Mouse (Mus musculus): ENCODE measurements around the gene Gm20696. TPM values are rescaled to one million over a fixed set of nuclear protein-coding genes. Genes with fewer than 3 reads are reported as not detected.
A peak's percentile ranks its signal among the peaks of the same experiment; 100 is the strongest.

The Gm20696 gene
- total RNA-seq, 1 experiment from 2014 or later: 6.0 TPM

- DNase-seq: no peak
Measured at GRCm38 (mm10) chr6:99483556-99483955, 183.0 kb downstream of the Gm20696 start.

- no peak for DNase-seq
Measured at GRCm38 (mm10) chr6:99481568-99481967, 185.0 kb downstream of the Gm20696 start.

- no peak for DNase-seq
Measured at GRCm38 (mm10) chr6:99478873-99479650, 187.5 kb downstream of the Gm20696 start.

DNA sequence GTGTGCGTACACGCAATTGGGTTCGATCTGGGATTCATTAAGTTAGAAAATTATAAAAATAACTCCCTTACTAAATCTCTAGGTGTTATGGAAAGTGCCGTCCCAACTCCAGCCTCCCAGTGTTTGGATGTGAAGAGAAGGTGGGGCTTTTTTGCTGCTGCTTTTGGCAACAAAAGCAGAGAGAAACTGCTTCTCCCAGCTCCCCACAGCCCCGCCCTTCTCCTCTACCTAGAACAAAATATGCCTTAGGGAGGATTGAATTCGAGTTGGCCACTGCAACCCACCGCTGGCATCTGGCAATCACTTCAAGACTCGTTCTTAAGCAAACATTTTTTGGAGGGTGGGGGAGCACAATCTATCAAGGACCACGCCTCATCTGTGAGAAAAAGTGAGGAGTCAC is 191.6 kb downstream of the Gm20696 start:
- DNase-seq: no peak

GRCm38 (mm10) chr6:99470906-99471305 is 195.7 kb downstream of the Gm20696 start:
- no peak for DNase-seq

DNA sequence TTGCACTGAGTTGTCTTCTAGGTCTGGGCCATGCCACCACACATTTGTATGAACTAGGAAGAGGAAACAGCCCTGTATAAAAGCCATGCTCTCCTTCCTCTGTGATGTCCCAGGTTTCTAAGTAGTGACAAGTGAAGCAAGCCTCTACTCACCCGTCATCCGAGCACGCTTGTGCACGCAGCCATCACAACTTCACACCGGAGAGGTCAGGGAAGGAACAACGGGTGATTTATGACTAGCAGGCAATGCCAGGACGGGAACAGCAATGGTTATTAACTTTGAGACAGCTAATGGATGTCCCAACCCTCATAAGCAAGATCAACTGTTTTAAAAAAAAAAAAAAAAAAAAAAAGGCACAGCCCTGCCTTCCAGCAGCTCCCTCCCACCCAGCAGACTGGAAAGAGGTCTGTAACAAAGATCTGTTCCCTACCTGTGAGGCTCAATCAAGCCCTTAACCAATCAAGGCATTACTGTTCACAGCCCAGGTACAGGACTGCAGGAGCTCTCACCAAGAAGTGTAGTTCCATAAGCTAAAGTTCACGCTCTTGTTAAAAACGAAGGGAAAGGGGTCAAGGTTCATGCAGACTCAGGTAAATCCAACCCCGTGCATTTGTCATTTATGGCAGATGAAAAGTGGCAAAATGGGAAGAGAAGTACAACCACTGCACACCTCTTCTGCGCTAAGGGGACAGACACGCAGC is 197.3 kb downstream of the Gm20696 start:
- no peak for DNase-seq

GRCm38 (mm10) chr6:99467831-99468230 is 198.8 kb downstream of the Gm20696 start:
- no peak for DNase-seq

DNA sequence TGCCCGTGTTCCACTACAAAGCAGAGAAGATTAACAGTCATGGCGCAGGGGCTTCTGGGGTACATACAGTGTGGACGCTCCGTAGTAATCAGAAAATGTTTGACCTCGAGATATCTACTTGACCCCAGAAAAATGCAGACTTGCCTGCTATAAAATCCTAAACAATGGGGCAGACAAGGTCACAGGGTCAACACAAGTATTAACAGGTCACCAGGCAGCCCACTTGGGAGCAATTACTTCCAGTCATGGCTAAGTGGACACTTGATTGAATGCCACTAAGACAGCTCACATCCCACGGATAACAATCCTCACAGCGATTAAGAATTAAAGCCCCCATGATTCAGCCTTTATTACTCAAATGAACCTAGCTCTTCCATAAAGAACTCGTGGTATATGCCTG is 199.5 kb downstream of the Gm20696 start:
- no peak for DNase-seq

GRCm38 (mm10) chr6:99466354-99466753 is 200.2 kb downstream of the Gm20696 start:
- no peak for DNase-seq

GRCm38 (mm10) chr6:99464449-99464848 is 202.1 kb downstream of the Gm20696 start:
- no peak for DNase-seq

- no peak for DNase-seq
Measured at GRCm38 (mm10) chr6:99463906-99464305, 202.7 kb downstream of the Gm20696 start.

DNA sequence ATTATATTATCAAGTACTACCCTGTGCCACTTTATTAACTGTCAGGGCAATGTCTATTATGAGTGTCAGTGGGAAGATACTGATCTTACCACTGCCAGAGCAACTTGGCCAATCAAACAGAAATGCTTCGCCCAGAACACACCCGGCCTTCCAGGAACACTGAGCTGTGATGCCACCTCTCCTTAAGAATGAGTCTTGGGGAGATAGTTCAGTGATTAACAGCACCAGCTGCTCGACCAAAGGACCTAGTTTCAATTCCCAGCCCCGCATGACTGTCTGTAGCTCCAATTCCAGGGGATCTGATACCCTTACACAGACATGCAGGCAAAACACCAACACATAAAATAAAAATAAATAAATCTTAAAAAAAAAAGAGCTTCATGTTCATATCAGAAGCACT is 207.8 kb downstream of the Gm20696 start:
- no peak for DNase-seq

- no peak for DNase-seq
Measured at GRCm38 (mm10) chr6:99453763-99454520, 212.7 kb downstream of the Gm20696 start.

DNA sequence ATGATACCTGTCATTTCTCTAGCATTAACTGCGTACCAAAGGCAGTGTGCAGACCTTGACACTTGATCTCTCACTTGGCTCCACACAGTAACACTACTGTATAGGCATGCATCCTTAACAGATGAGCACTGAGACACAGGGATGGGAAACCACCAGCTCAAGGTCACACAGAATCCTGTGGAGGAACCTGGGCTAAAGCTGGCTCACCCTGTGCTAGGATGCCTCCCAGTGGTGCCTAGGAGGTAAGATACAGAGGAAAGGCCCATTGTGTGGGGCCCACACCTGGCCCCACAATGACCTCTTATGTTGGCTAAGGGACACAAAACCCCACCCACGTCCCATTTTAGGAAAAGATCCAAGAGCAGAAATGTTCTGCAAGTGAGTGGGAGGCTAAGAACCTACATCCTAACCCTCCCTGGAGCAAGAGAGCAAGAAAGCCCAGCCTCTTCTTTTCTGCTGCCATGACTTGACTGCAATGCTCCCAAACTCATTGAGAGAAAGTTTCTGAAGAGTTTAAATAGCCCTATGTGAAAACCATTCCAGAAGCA is 213.9 kb downstream of the Gm20696 start:
- DNase-seq: no peak

DNA sequence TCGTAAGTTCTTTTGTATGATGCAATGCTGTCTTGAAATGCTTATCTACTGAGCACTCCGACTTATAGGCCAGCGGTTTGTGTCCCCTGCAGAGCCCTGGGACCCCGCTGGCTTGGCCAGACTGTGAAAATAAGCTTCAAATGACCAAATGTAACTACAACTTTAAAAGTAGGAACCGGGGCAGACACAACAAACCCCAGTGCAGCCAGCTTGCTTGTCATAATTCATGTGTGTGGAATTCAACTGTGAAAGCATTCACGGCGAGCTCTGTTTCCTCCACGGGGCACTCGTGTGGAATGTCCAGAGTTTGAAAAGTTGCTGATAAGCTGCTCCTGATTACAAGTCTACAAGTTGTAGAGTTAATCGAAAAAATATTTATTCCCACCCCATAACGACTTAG is 215.1 kb downstream of the Gm20696 start:
- no peak for DNase-seq

- DNase-seq: no peak
Measured at GRCm38 (mm10) chr6:99447447-99447846, 219.2 kb downstream of the Gm20696 start.

GRCm38 (mm10) chr6:99446801-99447415 is 219.7 kb downstream of the Gm20696 start:
- DNase-seq: peak; percentile 18

GRCm38 (mm10) chr6:99443460-99443859 is 223.1 kb downstream of the Gm20696 start:
- no peak for DNase-seq

DNA sequence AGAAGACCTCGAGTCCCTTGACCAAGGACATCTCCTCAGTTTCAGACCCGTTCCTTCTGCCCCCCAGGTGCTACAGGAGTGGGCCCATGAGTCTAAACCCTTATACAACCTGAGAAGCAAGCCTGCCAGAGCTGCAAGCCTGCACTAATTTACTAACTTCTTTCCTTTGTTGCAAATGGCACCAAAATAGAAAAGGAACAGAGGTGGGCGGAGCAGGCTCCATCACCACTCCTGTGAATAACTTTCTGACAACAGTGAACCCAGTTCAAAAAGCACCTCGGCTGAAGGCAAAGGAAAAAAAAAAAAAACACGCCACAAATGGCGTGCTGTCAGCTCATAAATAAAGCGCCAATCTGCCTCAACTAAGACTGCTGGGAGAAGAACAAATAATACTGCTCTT is 225.5 kb downstream of the Gm20696 start:
- no peak for DNase-seq

GRCm38 (mm10) chr6:99440606-99441005 is 226.0 kb downstream of the Gm20696 start:
- no peak for DNase-seq

- no peak for DNase-seq
Measured at GRCm38 (mm10) chr6:99439878-99440361, 226.7 kb downstream of the Gm20696 start.

Measured in adrenal gland, postnatal 25 days (tissue).